Mouse (Mus musculus) thymus, postnatal 10 days (tissue): ENCODE data around the gene Prima1.

Experiments used
- DNase-seq, 2 experiments: peaks; one replicate each; pipeline ENCODE4 v3.0.0; 2021; ENCODE audit warnings: low spot score in 2 of 2

Gene Prima1

GRCm38 (mm10) chr12:103242083-103242581 lies at the start of gene Prima1:
Gene Prima1 (minus strand): TSS chr12:103242150.
- DNase-seq, result no peak

GRCm38 (mm10) chr12:103287276-103287675 lies 45.3 kb upstream of the Prima1 start:
- no peak for DNase-seq

GRCm38 (mm10) chr12:103283411-103283810 lies 41.5 kb upstream of the Prima1 start:
- no peak for DNase-seq

GRCm38 (mm10) chr12:103282936-103283335 lies 41.0 kb upstream of the Prima1 start:
- DNase-seq, result no peak

GRCm38 (mm10) chr12:103281912-103282311 lies 40.0 kb upstream of the Prima1 start:
- no peak for DNase-seq

GRCm38 (mm10) chr12:103281491-103281890 lies 39.5 kb upstream of the Prima1 start:
- DNase-seq, result no peak

GRCm38 (mm10) chr12:103276422-103276821 lies 34.5 kb upstream of the Prima1 start:
- DNase-seq, result no peak

GRCm38 (mm10) chr12:103273732-103274131 lies 31.8 kb upstream of the Prima1 start:
- DNase-seq, result no peak

- DNase-seq, result no peak
Measured at GRCm38 (mm10) chr12:103273051-103273450, 31.1 kb upstream of the Prima1 start.

- DNase-seq, result no peak
Measured at GRCm38 (mm10) chr12:103272176-103272575, 30.2 kb upstream of the Prima1 start.

GRCm38 (mm10) chr12:103266605-103267004 lies 24.7 kb upstream of the Prima1 start:
- DNase-seq, result no peak

GRCm38 (mm10) chr12:103262017-103262865 lies 20.3 kb upstream of the Prima1 start:
- peak in 1 of 2 experiments; percentile 22 for DNase-seq

GRCm38 (mm10) chr12:103252901-103253434 lies 11.0 kb upstream of the Prima1 start:
- DNase-seq, result no peak

GRCm38 (mm10) chr12:103251151-103251550 lies 9.2 kb upstream of the Prima1 start:
- no peak for DNase-seq

GRCm38 (mm10) chr12:103250333-103250732 lies 8.4 kb upstream of the Prima1 start:
- DNase-seq, result no peak

GRCm38 (mm10) chr12:103243041-103243440 lies 1.1 kb upstream of the Prima1 start:
- no peak for DNase-seq

- no peak for DNase-seq
Measured at GRCm38 (mm10) chr12:103242591-103243025, 658 bp upstream of the Prima1 start.

- DNase-seq, result no peak
Measured at GRCm38 (mm10) chr12:103241311-103242082, 453 bp downstream of the Prima1 start.

GRCm38 (mm10) chr12:103238924-103239460 lies 3.0 kb downstream of the Prima1 start:
- DNase-seq, result no peak

- no peak for DNase-seq
Measured at GRCm38 (mm10) chr12:103235856-103236255, 6.1 kb downstream of the Prima1 start.

GRCm38 (mm10) chr12:103235251-103235650 lies 6.7 kb downstream of the Prima1 start:
- DNase-seq, result no peak

GRCm38 (mm10) chr12:103229058-103229457 lies 12.9 kb downstream of the Prima1 start:
- no peak for DNase-seq
